Mouse (Mus musculus) left cerebral cortex, postnatal 25 days (tissue): Measurements from ENCODE around the gene Rbm4. TPM values are rescaled to one million over a fixed set of nuclear protein-coding genes. Genes with fewer than 3 reads are reported as not detected.
A peak's percentile ranks its signal among the peaks of the same experiment; 100 is the strongest.

Experiments used
- DNase-seq, 2 experiments: peaks; one replicate each; pipeline ENCODE4 v3.0.0; 2022; ENCODE audit warnings: low spot score in 2 of 2, mixed read lengths in 1 of 2
- intact Hi-C: fragments of 180-260 bp; cut with DNase I; formaldehyde crosslinking; loops from one replicate; pipeline ENCODE4 v1.15.1; 2025
- total RNA-seq, 2 experiments: library from RNA; stranded (reverse); gene quantifications; 2 replicates each; pipeline ENCODE4 v1.2.3; 2021

Gene Rbm4
- total RNA-seq, 2 experiments from 2014 or later: 74.8 to 76.3 TPM

GRCm38 (mm10) chr19:4745057-4745456 is 48.6 kb downstream of the Rbm4 start:
- intact Hi-C loops: no loop called here
- no peak for DNase-seq

GRCm38 (mm10) chr19:4744026-4744425 is 49.7 kb downstream of the Rbm4 start:
- no peak for DNase-seq
- intact Hi-C loops: loop anchor here (5.0 kb wide), 1 partner anchor 247 kb away; the partner anchor contains the start of gene 2010003K11Rik

- intact Hi-C loops: loop anchor here (1.0 to 5.0 kb wide), 3 partner anchors 99 to 246 kb away; partner anchors contain the start of gene 2010003K11Rik
- no peak for DNase-seq
These were observed 50.2 kb downstream of the Rbm4 start for GRCm38 (mm10) chr19:4743524-4743923.

- intact Hi-C loops: loop anchor here (2.0 to 5.0 kb wide), 2 partner anchors 97 to 245 kb away; partner anchors contain the start of gene 2010003K11Rik
- DNase-seq: no peak
These were observed 51.5 kb downstream of the Rbm4 start for GRCm38 (mm10) chr19:4742229-4742628.

DNA sequence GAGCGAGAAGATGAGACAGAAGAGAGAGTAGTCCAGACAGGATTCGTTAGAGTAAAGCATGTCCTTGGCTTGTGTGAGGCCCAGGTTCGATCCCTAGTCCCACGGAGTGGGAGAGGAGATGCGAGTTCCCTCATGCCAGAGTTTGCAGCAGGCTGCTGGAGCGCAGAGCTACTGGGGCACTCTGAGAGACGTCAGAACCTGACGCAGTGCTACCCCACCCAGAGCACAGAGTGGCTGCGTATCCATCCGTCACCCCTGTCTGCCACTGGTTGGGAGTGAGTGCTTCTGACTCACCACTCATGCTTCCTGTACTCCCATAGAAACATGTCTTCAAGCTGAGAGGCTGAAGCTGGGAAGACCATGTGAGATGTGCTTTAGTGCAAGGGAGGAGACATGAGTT is 52.2 kb downstream of the Rbm4 start:
- DNase-seq: peak in 1 of 2 experiments; percentile 57
- intact Hi-C loops: loop anchor here (5.0 kb wide), 1 partner anchor 244 kb away; the partner anchor contains the start of gene 2010003K11Rik

DNA sequence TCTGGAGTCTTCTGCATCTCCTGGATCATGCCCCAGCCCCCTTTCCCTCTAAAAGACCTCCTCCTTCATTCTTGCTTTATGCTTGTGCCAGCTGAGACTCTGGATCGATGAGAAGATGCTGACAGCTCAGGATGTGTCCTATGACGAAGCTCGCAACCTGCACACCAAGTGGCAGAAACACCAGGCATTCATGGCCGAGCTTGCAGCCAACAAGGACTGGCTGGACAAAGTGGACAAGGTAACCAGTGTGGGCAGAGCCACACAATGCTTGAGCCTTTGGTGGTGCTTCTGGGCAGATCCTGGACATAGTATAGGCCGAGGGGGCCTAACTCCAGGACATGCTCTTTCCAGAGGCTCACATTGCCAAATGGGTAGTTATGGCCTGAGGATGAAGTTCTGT is 53.9 kb downstream of the Rbm4 start:
- DNase-seq: no peak
- intact Hi-C loops: loop anchor here (5.0 kb wide), 1 partner anchor 242 kb away; the partner anchor contains the start of gene 2010003K11Rik

DNA sequence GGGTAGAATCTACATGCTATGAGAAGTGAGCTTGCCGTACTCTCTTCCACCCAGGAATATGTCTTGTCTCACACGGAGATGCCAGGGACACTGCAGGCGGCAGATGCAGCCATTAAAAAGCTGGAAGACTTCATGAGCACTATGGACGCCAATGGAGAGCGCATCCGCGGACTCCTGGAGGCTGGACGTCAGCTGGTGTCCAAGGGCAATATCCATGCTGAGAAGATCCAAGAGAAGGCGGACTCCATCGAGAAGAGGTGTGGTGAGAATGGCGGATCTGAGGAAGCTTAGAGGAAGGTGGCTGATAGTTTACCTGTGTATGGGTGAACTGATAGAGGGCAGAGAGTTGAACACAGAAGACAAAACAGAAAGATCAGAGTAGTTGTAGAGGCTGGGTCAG is 54.6 kb downstream of the Rbm4 start:
- DNase-seq: no peak
- intact Hi-C loops: no loop called here

DNA sequence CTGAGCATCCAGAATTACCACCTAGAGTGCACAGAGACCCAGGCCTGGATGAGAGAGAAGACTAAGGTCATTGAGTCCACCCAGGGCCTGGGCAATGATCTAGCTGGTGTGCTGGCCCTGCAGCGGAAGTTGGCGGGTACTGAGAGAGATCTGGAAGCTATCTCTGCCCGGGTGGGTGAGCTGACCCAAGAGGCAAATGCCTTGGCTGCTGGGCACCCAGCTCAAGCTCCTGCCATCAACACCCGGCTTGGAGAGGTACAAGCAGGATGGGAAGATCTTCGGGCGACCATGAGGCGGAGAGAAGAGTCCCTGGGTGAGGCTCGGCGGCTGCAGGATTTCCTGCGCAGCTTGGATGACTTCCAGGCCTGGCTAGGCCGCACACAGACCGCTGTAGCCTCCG is 55.8 kb downstream of the Rbm4 start:
- intact Hi-C loops: no loop called here
- no peak for DNase-seq

Other genes with a start within 250 kb of the Rbm4 start
- 10 to 100 TPM; 47.2 to 47.3 TPM for gene Lrfn4, start 178.2 kb downstream of the Rbm4 start, total RNA-seq
- gene Rce1, start 168.3 kb downstream of the Rbm4 start, total RNA-seq: 10 to 100 TPM; 25.1 to 26.1 TPM
- 1 to 10 TPM; 1.1 to 1.3 TPM for gene Gm960, start 95.2 kb downstream of the Rbm4 start, total RNA-seq
- 100 to 1,000 TPM; 659 to 669 TPM for gene Sptbn2, start 82.7 kb downstream of the Rbm4 start, total RNA-seq
- gene Rbm4b, start 37.4 kb downstream of the Rbm4 start, total RNA-seq: 10 to 100 TPM; 16.5 to 18.9 TPM
- gene Gm21992, start 17.7 kb upstream of the Rbm4 start, total RNA-seq: 10 to 100 TPM; 21.8 to 21.9 TPM
- gene Rbm14, start 17.7 kb upstream of the Rbm4 start, total RNA-seq: 10 to 100 TPM; 49.9 to 59.8 TPM
- 10 to 100 TPM; 32.0 to 32.8 TPM for gene Ccs, start 45.4 kb upstream of the Rbm4 start, total RNA-seq
- gene Ccdc87, start 45.5 kb upstream of the Rbm4 start, total RNA-seq: 1 to 10 TPM; 1.8 to 2.4 TPM
- gene Ctsf, start 61.2 kb upstream of the Rbm4 start, total RNA-seq: 100 to 1,000 TPM; 106 to 113 TPM
- 1 to 10 TPM; 1.1 to 1.9 TPM for gene Actn3, start 84.0 kb upstream of the Rbm4 start, total RNA-seq
- gene Zdhhc24, start 84.8 kb upstream of the Rbm4 start, total RNA-seq: 10 to 100 TPM; 25.0 to 25.9 TPM
- 10 to 100 TPM; 41.5 to 44.1 TPM for gene Bbs1, start 112.7 kb upstream of the Rbm4 start, total RNA-seq
- 10 to 100 TPM; 43.6 to 44.4 TPM for gene Dpp3, start 134.4 kb upstream of the Rbm4 start, total RNA-seq
- gene Peli3, start 149.2 kb upstream of the Rbm4 start, total RNA-seq: 10 to 100 TPM; 19.6 to 26.1 TPM
- gene Mrpl11, start 168.2 kb upstream of the Rbm4 start, total RNA-seq: 10 to 100 TPM; 52.6 to 58.0 TPM
- gene Npas4, start 196.4 kb upstream of the Rbm4 start, total RNA-seq: 10 to 100 TPM; 12.4 to 24.4 TPM
- 10 to 100 TPM; 14.1 to 15.0 TPM for gene Slc29a2, start 230.0 kb upstream of the Rbm4 start, total RNA-seq
- gene B4gat1, start 244.9 kb upstream of the Rbm4 start, total RNA-seq: 100 to 1,000 TPM; 126 to 132 TPM
- gene AC124502.3, start 245.0 kb upstream of the Rbm4 start, total RNA-seq: 1 to 10 TPM; 3.6 to 5.2 TPM
- 10 to 100 TPM; 20.2 to 23.6 TPM for gene Brms1, start 247.5 kb upstream of the Rbm4 start, total RNA-seq